ENCODE assay signal across 13 mouse cellular contexts in the genomic region with DNA sequence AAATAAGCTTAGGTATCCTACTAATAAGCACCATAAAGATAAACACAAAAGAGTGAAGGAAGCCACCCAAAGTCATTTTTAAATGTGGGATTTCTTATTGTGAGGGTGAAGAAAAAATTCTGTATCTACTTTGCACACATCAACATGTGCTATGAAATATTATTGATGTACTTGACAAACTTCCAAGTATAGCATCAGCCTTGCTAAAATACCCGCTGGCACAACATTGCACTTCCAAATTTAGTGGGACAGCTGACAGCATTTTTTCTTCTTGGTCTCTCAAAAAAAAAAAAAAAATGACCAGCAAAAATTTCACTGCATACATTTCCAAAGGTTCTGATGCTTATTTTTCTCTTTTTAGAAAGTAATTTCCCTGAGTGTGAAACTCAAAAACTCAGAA.
DNase-seq lines count a peak whose midpoint lies in the region; ATAC-seq lines count a peak whose summit lies in the region.
"Had no signal": no experiment of that assay in that cellular context is flagged by ENCODE, and none has a peak within 500 bp of the region (broad histone marks: within the 10 kb centered on the region; RNA-seq: fewer than 3 reads in every experiment).

No protein-coding gene starts in this region.

- ATAC-seq in frontal cortex, adult (ENCODE audit: low TSS enrichment): peak; percentile 78
- ATAC-seq: forebrain, embryonic 15.5 days; intestine, embryonic 16.5 days had no signal

- peak; percentile 27 for DNase-seq in cerebellum, adult 11-12 months
- no peak for DNase-seq in cerebellum, postnatal 4 days (ENCODE audit: low spot score in 2 of 2)
- no peak for DNase-seq in frontal cortex, postnatal 14 days (ENCODE audit: low spot score in 2 of 2)
- peak; percentile 48 for DNase-seq in adipocyte (ENCODE audit: low spot score)
- peak; percentile 6 to 13 for DNase-seq in cerebellum, postnatal 10 days
- DNase-seq in layer of hippocampus, postnatal 36 days: no peak
- DNase-seq: adrenal gland, postnatal 14 days; gastrocnemius, postnatal 36 days; heart, adult 11 months; heart, postnatal 36 days had no signal

Comparison
In these comparisons a context has a peak if more than half of its experiments do, and no peak if none do; other contexts are left out.
1. DNase-seq: peak in cerebellum, adult 11-12 months (single experiment), adipocyte (single experiment) and cerebellum, postnatal 10 days (2 of 2); none in cerebellum, postnatal 4 days (0 of 2), frontal cortex, postnatal 14 days (0 of 2) and layer of hippocampus, postnatal 36 days (0 of 2).